Mouse (Mus musculus): ENCODE measurements around the gene Inca1.

The Inca1 gene

GRCm38 (mm10) chr11:70699722-70700556, at the start of gene Inca1, which contains the start of gene Kif1c:
TSS of gene Inca1 (minus strand) at chr11:70700155.
TSS of gene Kif1c (plus strand) at chr11:70700548.
- peak; percentile 91 for DNase-seq (ENCODE audit: low spot score)

- no peak for DNase-seq (ENCODE audit: low spot score)
Observed at GRCm38 (mm10) chr11:70747876-70748545, 48.1 kb upstream of the Inca1 start.

DNA sequence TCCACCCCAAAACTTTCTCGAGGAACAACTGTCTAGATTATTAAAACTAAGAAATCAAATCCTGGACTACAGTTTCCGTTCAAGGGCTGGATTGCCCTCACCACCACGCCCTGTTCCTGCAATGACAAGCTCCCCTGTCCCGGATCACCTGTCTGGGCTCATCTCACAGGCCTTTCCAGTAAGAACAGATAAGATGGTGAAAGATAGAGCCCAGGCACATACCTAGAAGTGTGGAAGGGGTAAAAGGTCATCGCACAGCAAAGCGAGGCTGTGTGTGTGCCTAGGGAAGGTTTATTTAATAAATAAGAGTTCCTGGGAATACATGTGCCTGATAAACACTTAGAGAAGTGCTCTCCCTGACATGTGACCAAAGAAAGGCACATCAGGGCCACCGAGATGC, 45.7 kb upstream of the Inca1 start:
- no peak for DNase-seq (ENCODE audit: low spot score)

DNA sequence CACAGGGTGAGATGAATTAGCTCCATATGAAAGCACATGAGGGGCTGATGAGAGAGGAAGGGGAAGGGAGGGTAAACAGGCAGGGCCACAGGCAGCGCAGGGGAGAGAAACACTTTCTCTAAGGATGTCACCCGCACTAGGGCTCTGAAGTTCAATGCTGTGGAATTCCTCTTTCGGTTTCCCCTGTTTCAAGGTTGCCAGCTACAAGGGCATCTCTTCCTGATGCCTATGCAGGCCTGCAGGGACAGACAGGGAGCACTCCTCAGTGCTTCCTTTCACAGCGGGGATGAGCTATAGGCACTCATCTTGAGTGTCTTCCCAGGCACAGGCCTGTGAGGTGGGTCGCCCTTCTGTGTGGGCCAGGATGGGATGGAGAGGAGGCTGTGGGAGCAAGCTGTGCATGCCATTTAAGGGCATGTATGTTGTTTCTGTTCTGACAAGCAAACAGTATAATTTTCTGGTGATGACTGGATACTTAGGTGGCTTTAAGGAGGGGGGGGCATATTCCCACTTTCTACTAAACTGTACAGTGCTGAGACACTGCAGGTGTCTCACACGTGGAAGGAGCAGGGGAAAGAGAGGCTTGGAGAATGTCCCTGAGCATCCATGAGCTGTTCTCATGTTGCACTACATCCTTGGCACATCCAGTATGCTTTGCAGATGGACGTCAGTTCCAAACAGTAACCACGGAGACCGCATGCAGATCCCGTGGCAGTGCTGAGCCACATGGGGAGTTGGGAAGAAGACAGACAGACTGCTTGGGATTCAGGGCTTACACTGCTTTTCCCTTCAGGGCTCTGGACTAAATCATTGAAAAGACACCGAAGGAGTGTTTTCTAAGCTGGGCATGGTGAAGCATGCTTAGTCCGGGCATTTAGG, 42.9 kb upstream of the Inca1 start:
- DNase-seq (ENCODE audit: low spot score): no peak

DNA sequence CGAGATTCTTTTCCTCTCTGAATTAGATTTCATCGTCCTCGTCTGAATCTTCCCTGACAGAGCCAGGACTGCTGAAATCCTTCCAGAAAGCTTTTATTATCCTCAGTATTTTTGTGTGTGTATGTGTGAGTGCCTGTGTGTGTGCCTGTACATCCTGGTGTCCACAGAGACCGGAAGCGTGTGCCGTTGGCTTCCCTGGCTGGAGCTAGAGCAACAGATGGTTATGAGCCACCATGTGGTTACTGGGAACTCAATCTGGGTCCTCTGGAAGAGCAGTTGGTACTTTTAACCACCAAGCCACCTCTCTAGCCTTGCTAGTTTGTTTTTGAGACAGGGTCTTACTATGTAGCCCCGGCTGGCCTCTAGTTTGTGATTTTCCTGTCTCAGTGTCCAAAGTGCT, 42.2 kb upstream of the Inca1 start:
- DNase-seq (ENCODE audit: low spot score): no peak

DNA sequence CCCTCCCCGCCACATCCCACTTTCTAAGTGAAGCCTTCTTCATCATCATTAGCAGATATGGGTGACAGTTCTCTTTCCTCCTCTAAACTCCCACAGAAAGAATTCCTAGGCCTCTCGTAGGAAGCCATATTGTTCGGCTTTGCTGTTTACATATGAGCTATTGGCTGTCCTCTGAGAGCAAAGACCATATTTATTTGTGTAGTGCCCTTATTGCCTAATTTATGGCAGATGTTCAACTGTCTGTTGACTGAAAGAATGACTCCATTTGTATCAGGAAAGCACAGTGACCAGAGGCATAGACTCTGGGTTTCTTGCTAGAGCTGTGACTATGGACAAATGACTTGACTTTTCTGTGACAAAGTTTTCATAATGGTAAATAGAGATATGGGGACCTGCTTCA, 41.6 kb upstream of the Inca1 start:
- DNase-seq (ENCODE audit: low spot score): no peak

DNA sequence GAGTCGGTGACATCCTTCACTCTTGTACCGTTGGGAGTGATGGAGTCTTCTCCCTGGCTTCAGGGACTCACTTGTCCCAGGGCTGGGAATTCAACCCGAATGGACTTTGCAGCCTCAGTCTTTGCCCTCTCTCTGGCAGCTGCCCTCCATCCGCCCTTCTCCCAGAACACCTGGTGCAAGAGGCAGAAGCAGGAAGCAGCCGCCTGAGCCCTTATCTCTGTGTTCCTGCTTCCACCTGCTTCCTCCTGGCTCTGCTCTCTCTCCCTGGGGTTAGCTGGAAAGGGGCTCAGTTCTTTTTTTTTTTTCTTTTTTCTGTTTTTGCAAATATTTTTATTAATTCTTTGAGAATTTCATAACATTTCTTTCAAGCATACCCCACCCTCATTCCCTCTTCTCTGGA, 37.8 kb upstream of the Inca1 start:
- no peak for DNase-seq (ENCODE audit: low spot score)

GRCm38 (mm10) chr11:70733256-70733655, 33.3 kb upstream of the Inca1 start:
- DNase-seq (ENCODE audit: low spot score): no peak

- no peak for DNase-seq (ENCODE audit: low spot score)
Observed at GRCm38 (mm10) chr11:70731178-70731577, 31.2 kb upstream of the Inca1 start.

DNA sequence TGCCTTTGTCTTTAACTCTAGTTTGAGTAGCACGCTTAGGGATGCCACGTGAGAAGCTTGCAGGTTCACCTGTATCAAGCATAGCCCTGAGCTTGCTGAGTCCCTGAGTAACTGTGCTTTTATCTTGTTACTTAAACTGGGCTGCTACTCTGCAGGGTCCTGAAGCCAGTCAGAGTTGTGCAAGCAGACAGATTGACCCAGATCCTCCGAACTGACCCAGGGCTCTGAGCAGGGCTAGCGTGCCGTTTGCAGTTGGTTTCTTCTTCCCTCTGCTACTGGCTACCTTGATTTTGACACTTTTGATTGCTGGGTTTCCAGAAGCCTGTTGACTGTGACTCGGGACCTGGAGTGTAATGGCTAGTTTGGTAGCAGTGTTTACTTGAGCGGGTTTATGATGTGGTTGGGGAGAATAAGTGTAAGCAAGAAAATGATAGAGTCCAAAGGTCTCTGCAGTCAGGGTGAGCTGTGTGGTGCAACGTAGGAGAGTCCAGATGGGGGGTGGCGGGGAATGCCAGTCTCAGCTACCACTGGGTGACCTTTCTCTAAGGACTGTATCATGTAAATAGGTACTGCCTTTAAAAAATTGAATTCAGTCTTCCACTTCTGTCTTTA, 30.6 kb upstream of the Inca1 start:
- no peak for DNase-seq (ENCODE audit: low spot score)

DNA sequence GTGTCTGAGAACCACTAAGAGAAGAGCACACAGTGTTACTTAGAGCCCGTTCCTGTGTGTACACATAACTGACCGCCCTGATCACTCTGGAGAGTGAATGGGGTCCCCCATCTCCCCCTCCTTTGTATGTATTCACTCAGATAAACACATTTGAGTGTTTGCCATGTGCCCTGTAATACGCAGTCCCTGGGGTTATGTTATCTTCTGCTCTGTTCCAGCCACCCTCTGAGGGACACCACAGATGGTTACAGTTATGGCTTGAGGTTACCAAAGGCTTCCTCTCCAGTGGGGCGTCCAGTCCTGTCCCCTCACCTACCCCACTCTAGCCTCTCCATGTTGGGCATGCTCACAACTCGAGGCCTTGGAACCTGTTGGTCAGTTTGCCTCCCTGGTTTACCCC, 27.4 kb upstream of the Inca1 start:
- no peak for DNase-seq (ENCODE audit: low spot score)

DNA sequence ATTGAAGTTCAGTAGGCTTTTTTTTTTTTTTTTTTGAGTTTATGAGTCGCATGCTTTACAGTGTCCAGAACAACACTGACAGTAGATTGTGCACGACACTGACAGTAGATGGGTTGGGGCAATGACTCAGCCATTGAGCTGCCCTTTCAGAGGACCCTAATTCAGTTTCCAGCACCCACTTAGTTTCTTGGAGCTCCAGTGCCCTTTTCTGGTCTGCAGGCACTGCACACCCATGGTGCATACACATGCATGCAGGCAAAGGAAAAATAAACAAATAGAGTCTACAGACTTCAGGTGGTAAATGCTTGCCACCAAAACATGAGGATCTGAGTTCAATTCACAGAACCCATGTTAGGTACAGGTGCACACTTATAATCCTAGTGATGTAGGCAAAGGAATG, 26.6 kb upstream of the Inca1 start:
- DNase-seq (ENCODE audit: low spot score): no peak

DNA sequence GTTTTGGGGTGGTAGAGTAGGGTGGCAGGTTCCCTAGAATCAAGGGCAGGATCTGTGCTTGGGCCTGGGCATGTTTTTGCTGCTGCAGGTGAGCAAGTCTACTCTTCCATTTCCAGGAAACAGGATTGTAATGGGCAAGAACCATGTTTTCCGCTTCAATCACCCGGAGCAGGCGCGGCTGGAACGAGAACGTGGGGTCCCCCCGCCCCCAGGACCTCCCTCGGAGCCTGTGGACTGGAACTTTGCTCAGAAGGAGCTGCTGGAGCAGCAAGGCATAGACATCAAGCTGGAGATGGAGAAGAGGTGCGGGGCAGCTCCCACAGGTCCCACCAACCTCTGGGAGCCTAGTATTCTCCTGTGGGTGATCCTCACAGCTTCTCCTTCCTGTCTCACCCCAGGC, 24.8 kb upstream of the Inca1 start:
- DNase-seq (ENCODE audit: low spot score): no peak

DNA sequence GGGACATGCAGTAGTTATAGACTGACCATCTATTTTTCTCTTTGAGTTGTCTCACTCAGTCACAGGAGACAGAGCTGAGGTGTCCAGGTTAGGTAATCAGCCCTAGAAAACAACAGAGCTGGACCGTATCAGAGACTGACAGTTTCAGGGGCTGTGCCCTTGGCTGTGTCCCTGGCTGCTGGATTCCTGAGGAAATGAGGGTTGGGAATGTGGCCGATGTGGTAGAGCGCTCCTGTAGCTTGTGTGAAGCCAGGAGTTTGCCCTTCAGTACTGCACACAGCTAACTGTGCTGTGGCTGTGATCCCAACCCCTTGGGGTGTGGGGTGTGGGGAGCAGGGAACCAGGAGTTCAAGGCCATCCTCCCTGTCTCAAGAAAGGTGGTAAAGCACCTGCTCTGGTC, 21.1 kb upstream of the Inca1 start:
- no peak for DNase-seq (ENCODE audit: low spot score)

- no peak for DNase-seq (ENCODE audit: low spot score)
Observed at GRCm38 (mm10) chr11:70720567-70720966, 20.6 kb upstream of the Inca1 start.

DNA sequence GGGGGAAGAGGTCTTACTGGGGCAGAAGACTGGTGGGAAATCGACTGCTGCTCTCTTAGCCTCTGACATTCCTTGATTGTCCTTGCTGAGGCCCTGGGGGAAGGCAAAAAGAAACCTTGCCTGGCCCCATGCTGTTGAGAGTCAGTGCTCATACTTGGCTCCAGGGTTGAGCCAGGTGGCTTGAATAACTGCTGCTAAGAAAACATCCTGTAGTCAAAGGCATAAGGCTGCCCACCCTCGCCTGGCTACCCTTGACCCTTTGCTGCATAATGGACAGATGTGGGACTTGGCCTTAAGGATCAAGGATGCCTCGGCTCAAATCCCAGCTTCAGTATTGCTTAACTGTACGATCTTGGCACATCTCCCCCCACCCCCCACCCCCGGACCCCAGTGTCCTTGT, 18.5 kb upstream of the Inca1 start:
- DNase-seq (ENCODE audit: low spot score): no peak

GRCm38 (mm10) chr11:70715832-70716231, 15.9 kb upstream of the Inca1 start:
- peak; percentile 29 for DNase-seq (ENCODE audit: low spot score)

- no peak for DNase-seq (ENCODE audit: low spot score)
Observed at GRCm38 (mm10) chr11:70713222-70713621, 13.3 kb upstream of the Inca1 start.

DNA sequence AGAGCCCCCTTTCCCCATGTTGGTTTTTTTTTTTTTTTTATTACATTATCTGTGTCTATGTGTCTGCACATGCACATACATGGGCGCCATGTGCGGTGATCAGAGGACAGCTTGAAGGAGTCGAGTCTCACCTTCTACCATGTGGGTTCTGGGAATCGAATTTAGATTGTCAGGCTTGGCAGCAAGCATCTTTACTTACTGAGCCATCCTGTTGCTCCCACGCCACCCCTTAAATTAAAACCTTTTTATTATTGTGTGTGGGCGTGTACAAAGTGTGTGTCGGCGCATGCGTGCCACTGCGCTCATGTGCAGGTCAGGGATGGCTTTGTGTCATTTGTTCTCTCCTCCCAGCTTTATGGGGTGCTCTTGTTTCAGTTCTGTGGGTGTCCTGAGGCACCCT, 11.1 kb upstream of the Inca1 start:
- no peak for DNase-seq (ENCODE audit: low spot score)

DNA sequence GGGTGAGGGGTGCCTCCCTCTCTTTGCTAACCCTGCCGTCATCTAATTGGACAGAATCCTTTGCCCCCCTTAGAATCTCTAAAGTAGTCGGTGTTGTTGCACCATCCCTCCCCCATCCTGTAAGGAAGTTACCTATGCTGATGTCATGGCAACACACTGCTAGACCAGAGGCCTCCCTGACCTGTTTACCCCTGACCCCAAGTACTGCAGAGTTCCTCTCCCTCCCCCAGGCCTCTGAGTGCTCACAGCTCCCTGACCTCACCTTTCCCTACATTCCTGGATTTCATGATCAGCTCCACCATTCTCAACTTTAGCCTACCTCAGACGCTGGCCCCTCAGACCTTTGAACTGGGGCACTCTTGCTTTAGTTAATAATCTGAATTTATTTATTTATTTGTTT, 6.2 kb upstream of the Inca1 start:
- DNase-seq (ENCODE audit: low spot score): no peak

DNA sequence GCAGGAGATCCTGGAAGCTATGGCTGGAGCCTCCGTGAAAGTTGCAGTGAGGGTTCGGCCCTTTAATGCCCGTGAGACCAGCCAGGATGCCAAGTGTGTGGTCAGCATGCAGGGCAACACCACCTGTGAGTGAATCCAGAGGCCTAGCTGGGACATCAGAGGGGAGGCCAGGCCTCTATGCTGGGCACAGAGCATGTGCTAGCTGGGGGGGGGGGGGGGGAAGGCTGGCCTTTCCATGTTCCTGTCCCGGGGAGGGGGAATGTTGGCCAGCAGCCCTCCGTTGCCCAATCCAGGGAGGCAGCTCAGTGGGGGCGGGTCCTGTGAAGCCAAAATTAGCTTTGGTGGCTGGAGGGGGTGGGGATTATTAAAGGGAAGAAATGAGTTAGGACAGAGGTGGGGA, 2.8 kb upstream of the Inca1 start:
- DNase-seq (ENCODE audit: low spot score): peak; percentile 46

All from MN1 (cell line).